Mouse (Mus musculus) bone marrow macrophage, adult 2 months (primary cell): ENCODE results near the gene Arhgap23.

ENCODE experiments used
- CTCF ChIP-seq: IDR thresholded peaks from 2 replicates; pipeline ENCODE4 v1.5.1; 2012; ENCODE audit warnings: low read depth, mild to moderate bottlenecking, low read length, moderate library complexity
- POLR2A ChIP-seq: IDR thresholded peaks from 2 replicates; pipeline ENCODE4 v1.6.1; 2012; ENCODE audit warnings: mild to moderate bottlenecking, low read depth, low read length, borderline replicate concordance

DNA sequence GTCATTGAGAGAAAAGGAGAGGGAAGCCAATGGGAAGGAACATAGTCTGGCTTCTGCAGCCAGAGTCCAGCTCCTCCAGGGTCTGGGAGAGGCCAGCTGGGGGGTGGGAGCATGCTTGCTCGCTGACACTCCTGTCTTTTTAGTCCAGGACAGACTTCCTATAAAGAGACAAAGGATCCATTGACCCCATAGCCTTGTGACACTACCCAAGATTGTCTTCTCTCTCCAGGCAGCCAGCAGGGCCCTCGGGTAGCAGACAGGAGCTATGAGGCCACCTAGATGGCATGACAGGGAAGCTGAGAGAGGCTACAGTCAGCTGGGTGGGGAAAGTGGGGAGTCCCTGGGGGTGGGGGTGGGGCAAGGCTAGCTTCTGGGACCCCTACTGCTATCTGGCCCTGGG, 12.6 kb upstream of the Arhgap23 start:
- TF ChIP-seq POLR2A: no peak
- TF ChIP-seq CTCF: no peak
